Mouse (Mus musculus) retina, postnatal 1 day (tissue): ENCODE data around the gene Ttc3.
"Not testable (repeated sequence)": the region's sequence is repeated elsewhere in the genome, so short reads cannot be mapped to it uniquely, and the experiment has no call there.

ENCODE experiments used
- DNase-seq: peaks from one replicate; pipeline ENCODE4 v3.0.0-alpha.2; 2012

The Ttc3 gene

GRCm38 (mm10) chr16:94436801-94437200, 66.4 kb downstream of the Ttc3 start:
- DNase-seq, result no peak

DNA sequence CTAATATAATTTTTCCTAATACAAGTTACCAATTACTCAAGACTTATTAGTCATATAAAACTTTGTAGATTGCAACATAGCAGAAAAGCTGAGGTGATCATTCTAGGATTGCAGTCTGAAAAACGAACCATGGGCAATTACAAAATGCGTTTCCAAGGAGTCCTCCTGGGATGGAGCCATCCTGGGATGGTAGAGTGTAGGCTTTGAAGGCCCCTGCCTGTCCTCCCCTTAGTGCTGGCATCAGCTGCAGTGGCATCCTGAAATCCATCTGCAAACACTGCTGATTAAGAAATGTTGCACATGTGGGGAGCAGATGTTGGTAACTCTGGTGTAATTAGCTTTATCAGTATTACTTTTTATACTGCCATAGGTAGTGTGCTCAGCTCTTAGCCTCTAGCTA, 70.9 kb downstream of the Ttc3 start:
- DNase-seq, result no peak

DNA sequence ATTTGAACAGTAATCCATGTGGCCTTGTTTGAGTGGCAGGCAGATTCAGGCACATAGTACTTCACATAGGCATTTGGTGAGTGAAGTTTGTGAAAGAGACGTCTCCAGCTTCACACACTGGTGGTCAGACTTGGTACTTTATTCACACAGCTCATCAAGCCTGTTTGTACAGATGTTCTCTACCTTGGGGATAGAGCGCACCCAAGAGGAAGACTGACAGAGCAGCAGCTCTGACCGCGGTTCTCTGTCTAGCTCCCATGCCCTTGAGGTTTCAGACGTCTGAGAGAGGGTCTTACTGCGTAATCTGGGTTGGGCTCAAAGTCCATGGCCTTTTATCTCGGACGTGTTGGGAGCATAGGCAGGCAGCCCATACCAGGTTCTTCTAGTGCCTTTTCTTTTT, 78.7 kb downstream of the Ttc3 start:
- peak; percentile 14 for DNase-seq

DNA sequence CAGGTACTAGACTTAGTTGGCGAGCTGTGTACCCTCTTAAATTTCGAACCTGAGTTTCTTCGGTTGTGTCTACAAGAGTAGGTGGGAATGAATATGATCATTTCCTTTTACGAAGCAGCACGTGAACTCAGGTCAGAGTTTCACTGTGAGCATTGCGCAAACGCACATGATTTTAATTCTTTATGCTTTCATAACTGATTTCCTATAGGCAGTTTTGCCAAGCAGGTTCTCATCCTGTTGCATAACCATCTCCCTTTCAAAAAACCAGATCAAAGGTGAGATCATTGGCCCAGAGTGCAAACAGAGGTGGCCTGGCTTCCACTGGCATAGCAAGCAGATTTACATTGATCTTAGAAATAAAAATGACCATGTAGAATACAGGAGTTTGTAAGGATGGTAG, 79.2 kb downstream of the Ttc3 start:
- DNase-seq, result no peak

DNA sequence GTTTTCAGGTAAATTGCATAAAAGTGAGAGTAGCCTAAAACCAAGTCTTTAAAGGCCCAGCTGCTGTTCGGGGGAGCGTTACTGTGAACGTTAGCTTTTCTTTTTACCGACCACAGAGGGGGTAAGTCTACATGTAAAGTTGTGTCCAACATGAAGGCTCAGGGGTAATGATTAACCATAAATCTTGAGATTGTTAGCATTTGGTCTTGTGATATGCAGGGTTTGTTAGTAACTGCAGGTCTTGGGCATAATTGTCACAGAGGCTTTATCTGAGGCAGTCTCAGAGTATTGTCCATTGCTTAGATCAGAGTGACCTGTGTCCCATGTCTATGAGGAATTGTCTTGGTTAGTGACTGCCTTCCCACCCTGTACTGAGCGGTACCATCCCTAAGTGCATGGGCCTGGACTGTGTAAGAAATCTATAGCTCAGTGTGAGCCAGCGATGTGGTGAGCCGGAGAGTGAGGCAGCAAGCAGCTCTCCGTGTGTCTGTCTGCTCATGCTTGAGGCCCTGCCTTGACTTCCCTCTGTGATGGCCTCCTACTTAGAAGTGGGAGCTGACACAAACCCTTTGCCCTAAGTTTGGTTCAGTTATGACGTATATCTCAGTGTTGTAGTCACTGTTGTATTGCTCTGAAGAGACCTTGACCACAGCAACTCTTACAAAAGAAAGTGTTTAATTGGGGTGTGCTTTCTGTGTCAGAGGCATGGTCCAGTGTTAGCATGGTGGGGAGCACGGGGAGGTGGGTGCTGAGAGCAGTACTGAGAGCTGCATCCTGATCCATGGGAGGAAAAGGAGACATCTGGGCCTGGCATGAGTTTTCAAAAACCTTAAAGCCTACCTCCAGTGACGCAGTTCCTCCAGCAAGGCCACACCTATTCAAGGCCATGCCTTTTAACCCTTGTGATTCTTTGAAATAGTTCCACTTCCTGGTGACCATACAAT, 81.4 kb downstream of the Ttc3 start:
- DNase-seq, result no peak

DNA sequence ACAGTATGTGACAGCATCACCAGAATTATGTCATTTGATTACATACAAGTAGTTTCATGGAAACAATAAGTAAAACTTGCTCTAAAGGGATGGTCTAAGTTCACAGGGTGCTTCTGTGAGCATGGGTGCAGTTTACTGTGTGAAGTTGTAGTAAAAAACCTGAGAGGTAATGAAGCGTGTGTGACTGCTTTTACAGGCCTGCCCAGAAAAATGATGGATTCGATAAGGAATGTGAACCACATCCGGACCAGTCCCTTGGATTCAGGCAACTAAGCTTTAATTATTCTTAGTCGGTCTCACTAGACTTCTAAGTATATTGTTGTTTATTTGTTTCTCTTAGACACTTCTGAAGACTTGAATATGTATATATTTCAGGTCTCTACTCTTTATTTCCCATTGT, 82.3 kb downstream of the Ttc3 start:
- no peak for DNase-seq

- DNase-seq, result no peak
Observed at GRCm38 (mm10) chr16:94454146-94454545, 83.7 kb downstream of the Ttc3 start.

- no peak for DNase-seq
Observed at GRCm38 (mm10) chr16:94464067-94464466, 93.6 kb downstream of the Ttc3 start.

- no peak for DNase-seq
Observed at GRCm38 (mm10) chr16:94465900-94466299, 95.5 kb downstream of the Ttc3 start.

DNA sequence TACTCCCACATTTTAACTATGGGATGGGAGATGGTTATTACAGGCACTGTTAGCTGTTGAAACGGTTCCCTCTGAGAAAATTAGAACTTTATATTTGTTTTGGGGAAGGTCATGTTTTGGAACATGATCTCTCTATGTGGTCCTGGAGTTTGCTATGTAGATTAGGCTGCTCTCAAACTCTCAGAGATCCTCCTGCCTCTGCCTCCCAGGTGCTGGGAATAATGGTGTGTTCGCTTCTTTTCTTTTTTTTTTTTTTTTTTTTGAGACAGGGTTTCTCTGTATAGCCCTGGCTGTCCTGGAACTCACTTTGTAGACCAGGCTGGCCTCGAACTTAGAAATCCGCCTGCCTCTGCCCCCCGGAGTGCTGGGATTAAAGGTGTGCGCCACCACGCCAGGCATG, 95.9 kb downstream of the Ttc3 start:
- not testable (repeated sequence) for DNase-seq

GRCm38 (mm10) chr16:94467337-94468055, 97.1 kb downstream of the Ttc3 start:
- DNase-seq, result no peak

DNA sequence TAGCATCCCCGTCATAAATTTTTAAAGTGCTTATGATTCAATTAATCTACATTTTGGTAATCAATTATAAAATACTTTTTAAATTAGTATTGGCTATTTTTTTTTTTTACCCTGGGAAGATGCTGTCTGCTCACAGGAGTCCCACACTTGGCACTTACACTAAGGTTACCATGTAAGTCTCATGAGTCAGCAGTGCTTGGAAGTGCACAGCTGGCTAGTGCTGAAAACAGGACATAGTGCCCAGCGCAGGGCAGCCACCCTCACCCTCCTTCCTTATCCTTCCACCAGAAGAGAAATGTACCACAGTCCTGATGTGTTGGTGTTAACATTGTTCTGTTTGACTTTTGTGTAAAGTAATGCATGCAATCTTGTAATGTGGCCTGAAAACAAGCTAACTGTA, 98.0 kb downstream of the Ttc3 start:
- DNase-seq, result no peak

- peak; percentile 73 for DNase-seq
Observed at GRCm38 (mm10) chr16:94472515-94472951, 102.1 kb downstream of the Ttc3 start.

DNA sequence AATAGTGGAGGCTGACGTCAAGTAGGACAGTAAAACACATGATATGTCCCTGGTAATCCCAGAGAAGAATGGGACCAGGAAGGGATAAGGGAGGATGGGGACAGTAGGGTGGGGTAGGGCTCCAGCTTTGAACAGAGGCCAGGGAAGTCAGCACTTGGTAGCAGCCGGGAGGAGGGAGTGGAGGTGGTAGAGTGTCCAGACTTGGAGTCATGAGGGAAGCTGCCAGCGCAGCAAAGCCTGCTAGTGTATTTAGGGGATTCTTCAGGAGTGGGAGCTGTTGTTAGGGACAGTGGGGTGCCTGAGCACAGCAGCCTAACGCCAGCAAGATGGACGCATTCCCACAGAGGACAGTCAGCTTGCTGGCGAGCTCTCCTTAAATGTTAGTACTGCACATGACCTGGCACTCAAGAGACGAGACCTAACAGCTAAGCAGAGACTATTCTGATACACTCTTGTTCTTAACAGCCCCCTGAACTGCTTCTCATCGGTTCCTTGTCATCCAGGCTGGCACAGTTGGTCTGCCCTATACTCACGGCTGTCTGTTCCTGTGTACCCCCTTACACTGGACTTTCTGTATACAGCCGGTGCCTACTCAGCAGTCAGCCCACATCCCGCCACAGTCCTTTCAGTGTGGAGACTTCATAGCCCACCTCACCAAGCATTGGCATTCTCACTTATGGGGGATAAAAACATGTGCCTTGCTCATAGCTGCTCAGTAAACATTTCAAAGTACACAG, 102.8 kb downstream of the Ttc3 start:
- DNase-seq, result no peak

DNA sequence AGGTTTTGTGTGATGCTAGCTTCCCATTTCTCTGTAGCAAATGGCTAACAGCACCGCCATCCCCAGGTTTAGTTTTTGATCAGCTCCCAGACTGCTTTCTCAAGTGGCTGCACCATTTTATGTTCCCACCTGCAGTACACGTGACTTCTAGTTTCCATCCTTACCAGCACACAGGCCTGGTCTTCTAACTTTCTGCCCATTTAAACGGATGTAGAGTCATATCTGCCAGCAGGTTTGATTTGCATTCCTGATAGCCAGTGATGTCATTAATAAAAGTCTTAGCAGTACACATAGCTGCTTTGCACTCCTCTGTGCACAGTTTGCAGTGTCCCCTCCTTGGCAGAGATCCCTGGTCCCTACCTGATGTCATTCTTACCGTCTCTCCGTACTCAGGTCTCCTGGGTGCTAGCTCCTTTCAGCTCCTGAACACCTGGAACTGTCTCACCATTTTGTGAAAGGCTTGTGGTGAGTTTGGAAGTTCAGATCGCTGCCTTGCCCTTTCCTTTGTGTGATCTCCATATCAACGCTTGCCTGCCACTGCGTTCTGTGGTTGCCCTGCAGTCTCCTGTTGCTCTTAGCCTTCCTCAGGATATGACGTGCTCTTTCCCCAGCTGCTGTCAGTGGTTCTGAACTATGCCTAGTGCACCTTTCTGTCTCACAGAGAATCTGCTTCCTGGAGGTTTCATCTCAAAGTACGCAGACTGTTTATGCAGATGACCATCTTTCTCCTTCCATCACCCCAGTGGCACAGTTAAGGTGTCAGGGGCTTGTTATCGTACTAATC, 114.5 kb downstream of the Ttc3 start:
- DNase-seq, result no peak

GRCm38 (mm10) chr16:94487341-94487740, 116.9 kb downstream of the Ttc3 start:
- no peak for DNase-seq

- DNase-seq, result no peak
Observed at GRCm38 (mm10) chr16:94489326-94489725, 118.9 kb downstream of the Ttc3 start.

DNA sequence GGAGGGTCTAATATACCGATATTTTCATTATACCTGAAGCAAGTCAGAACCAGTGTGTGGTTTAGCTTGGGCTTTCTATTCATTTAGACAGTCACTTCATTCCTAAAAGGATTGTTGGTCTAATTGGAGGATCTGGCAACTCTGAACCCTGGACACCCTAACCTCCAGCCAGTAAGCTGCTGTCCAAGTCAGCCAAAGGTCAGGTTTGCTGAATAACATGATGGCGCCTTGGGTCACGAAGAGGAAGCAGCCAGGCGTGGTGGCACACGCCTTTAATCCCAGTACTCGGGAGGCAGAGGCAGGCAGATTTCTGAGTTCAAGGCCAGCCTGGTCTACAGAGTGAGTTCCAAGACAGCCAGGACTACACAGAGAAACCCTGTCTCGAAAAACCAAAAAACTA, 126.8 kb downstream of the Ttc3 start:
- not testable (repeated sequence) for DNase-seq

DNA sequence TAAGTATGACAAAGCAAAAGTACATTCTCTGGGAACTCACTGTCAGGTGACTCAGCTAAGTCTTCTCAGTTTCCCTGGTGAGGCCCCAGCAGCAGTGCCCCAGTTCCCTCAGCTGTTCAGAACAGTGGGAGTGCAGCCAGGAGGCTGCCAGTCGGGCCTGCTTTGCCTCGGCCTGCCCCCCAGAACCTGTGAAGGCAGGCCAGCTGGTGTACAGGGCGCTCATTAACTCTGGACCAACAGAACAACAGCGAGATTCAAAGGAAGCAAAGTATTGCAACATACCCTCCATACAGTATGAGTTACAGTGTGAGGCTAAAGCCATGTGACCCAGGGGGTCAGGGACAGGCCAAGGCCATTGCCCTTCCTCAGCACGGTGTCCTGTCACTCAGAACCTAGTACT, 127.5 kb downstream of the Ttc3 start:
- DNase-seq, result peak; percentile 11

- no peak for DNase-seq
Observed at GRCm38 (mm10) chr16:94504192-94504591, 133.8 kb downstream of the Ttc3 start.

- DNase-seq, result no peak
Observed at GRCm38 (mm10) chr16:94507071-94507470, 136.7 kb downstream of the Ttc3 start.

DNA sequence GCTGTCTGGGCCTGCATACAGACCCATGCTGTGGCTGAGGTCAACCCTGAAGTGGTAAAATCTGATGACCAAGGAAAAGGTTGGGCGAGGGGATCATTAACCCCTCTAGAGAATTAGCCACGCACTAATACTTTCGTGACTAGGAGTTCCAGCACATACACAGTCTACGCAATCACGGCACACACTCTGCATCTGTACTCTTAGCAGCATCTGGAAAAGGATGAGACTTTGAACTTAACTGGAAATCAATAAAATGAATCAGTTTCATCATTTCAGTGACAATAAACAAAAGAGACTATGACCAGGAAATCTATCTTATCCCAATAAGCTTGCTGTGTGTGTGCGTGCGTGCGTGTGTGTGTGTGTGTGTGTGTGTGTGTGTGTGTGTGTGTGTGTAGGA, 138.4 kb downstream of the Ttc3 start:
- no peak for DNase-seq

GRCm38 (mm10) chr16:94509983-94510382, 139.6 kb downstream of the Ttc3 start:
- DNase-seq, result no peak
